Mouse (Mus musculus) ES-Bruce4 (cell line): Measurements from ENCODE around the gene Rpgrip1. TPM values are rescaled to one million over a fixed set of nuclear protein-coding genes. Genes with fewer than 3 reads are reported as not detected.

Source experiments
- H3K27ac ChIP-seq: 2 replicates; pipeline ENCODE4 v1.5.1; 2012; ENCODE audit warnings: low read length, inconsistent platforms; ENCODE audit not compliant: insufficient read depth
- H3K27me3 ChIP-seq: 2 replicates; pipeline ENCODE4 v1.6.1; 2012; ENCODE audit warnings: mild to moderate bottlenecking, low read length, inconsistent platforms; ENCODE audit not compliant: control insufficient read depth, poor library complexity, insufficient read depth, severe bottlenecking
- H3K36me3 ChIP-seq: 2 replicates; pipeline ENCODE4 v1.6.1; 2012; ENCODE audit warnings: inconsistent platforms, mild to moderate bottlenecking, low read length, moderate library complexity; ENCODE audit not compliant: control insufficient read depth, poor library complexity, insufficient read depth, severe bottlenecking
- H3K4me1 ChIP-seq: one replicate; pipeline ENCODE4 v1.8.1; 2011; ENCODE audit warnings: low read length; ENCODE audit not compliant: control insufficient read depth, insufficient read depth
- H3K4me3 ChIP-seq: 2 replicates; pipeline ENCODE4 v1.5.1; 2011; ENCODE audit warnings: low read depth, mild to moderate bottlenecking, low read length
- H3K9ac ChIP-seq: 2 replicates; pipeline ENCODE4 v1.6.1; 2012; ENCODE audit warnings: low read depth, mild to moderate bottlenecking, inconsistent platforms; ENCODE audit not compliant: poor library complexity, severe bottlenecking
- H3K9me3 ChIP-seq: replicated peaks from 2 replicates; pipeline ENCODE4 v1.6.1; 2012; ENCODE audit warnings: mild to moderate bottlenecking, low read length, inconsistent platforms; ENCODE audit not compliant: control insufficient read depth, poor library complexity, insufficient read depth, severe bottlenecking
- CTCF ChIP-seq: IDR thresholded peaks from one replicate; pipeline ENCODE4 v1.8.1; 2011; ENCODE audit warnings: low read depth, low read length
- EP300 ChIP-seq: IDR thresholded peaks from 2 replicates; pipeline ENCODE4 v1.6.1; 2011; ENCODE audit warnings: low read depth, low read length; ENCODE audit not compliant: insufficient read depth
- POLR2A ChIP-seq: IDR thresholded peaks from one replicate; pipeline ENCODE4 v1.8.1; 2011; ENCODE audit warnings: low read length; ENCODE audit not compliant: insufficient read depth
- polyA plus RNA-seq: library from polyadenylated mRNA; stranded (reverse); fragments of >200 nt; gene quantifications from 2 replicates; pipeline ENCODE4 v1.2.4, GENCODE M21; 2011; ENCODE audit warnings: low read depth; ENCODE audit not compliant: missing spikeins, insufficient read depth, insufficient read length

Rpgrip1 gene
- polyA plus RNA-seq, 1 experiment: 6.7 TPM

GRCm38 (mm10) chr14:52149888-52150287 lies 39.4 kb downstream of the Rpgrip1 start:
- H3K27me3 ChIP-seq: no peaks in the 10 kb centered on the region
- no peak for TF ChIP-seq EP300
- no peak for TF ChIP-seq POLR2A
- no peaks in the 10 kb centered on the region for H3K9me3 ChIP-seq
- no peaks in the 10 kb centered on the region for H3K36me3 ChIP-seq
- H3K9ac ChIP-seq: no peak overlapping the region
- H3K4me3 ChIP-seq: no peak overlapping the region
- no peaks in the 10 kb centered on the region for H3K4me1 ChIP-seq
- no peak overlapping the region for H3K27ac ChIP-seq

GRCm38 (mm10) chr14:52152179-52152578 lies 41.7 kb downstream of the Rpgrip1 start:
- Histone ChIP-seq H3K36me3 (no peaks in the 10 kb centered on the region), H3K27me3 (no peaks in the 10 kb centered on the region), H3K9me3 (no peaks in the 10 kb centered on the region), H3K4me3 (no peak overlapping the region), H3K4me1 (no peaks in the 10 kb centered on the region), H3K27ac (no peak overlapping the region), H3K9ac (no peak overlapping the region)
- TF ChIP-seq EP300 (no peak), CTCF (no peak), POLR2A (no peak)

- Histone ChIP-seq H3K4me3 (no peak overlapping the region), H3K9ac (no peak overlapping the region), H3K9me3 (no peaks in the 10 kb centered on the region), H3K27me3 (no peaks in the 10 kb centered on the region), H3K27ac (no peak overlapping the region), H3K36me3 (no peaks in the 10 kb centered on the region), H3K4me1 (no peaks in the 10 kb centered on the region)
- TF ChIP-seq CTCF: no peak
- no peak for TF ChIP-seq POLR2A
- TF ChIP-seq EP300: no peak
These were observed 42.1 kb downstream of the Rpgrip1 start for GRCm38 (mm10) chr14:52152613-52153012.

- H3K27me3 ChIP-seq: no peaks in the 10 kb centered on the region
These were observed 44.5 kb downstream of the Rpgrip1 start for GRCm38 (mm10) chr14:52155008-52155407.

GRCm38 (mm10) chr14:52160911-52161310 lies 50.4 kb downstream of the Rpgrip1 start:
- Histone ChIP-seq H3K4me3 (no peak overlapping the region), H3K4me1 (no peaks in the 10 kb centered on the region), H3K9me3 (no peaks in the 10 kb centered on the region), H3K27ac (no peak overlapping the region), H3K27me3 (no peaks in the 10 kb centered on the region), H3K36me3 (peaks cover 64% of the 10 kb centered on the region), H3K9ac (no peak overlapping the region)
- TF ChIP-seq EP300 (no peak), POLR2A (no peak), CTCF (no peak)

More at GRCm38 (mm10) chr14:52155008-52155407, 44.5 kb downstream of the Rpgrip1 start:
- Histone ChIP-seq H3K9me3 (no peaks in the 10 kb centered on the region), H3K4me1 (no peaks in the 10 kb centered on the region), H3K4me3 (no peak overlapping the region), H3K27ac (no peak overlapping the region), H3K9ac (no peak overlapping the region), H3K36me3 (peaks cover 11% of the 10 kb centered on the region)
- TF ChIP-seq EP300: no peak
- TF ChIP-seq CTCF: no peak
- TF ChIP-seq POLR2A: no peak

DNA sequence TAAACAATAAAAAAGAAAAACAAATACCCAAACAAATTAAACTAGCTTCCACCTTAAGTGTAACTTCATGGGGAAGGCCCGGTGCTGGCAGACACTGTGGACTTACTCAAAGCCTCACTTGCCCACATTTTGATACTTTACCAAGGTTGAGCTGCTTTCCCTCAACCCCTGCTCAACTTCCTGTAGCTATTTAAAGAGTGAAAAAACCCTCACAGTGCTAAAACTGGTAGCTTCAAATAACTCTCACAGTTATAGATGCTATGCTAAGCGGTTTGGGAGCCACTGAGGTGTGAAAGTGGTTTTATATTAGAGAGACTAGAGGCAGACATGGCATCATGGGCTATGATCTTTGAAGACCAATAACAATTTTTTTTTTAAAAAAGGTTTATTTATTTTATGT lies 56.1 kb downstream of the Rpgrip1 start:
- no peak overlapping the region for H3K4me3 ChIP-seq
- H3K9me3 ChIP-seq: no peaks in the 10 kb centered on the region
- TF ChIP-seq EP300: no peak
- TF ChIP-seq POLR2A: no peak
- TF ChIP-seq CTCF: no peak
- no peak overlapping the region for H3K27ac ChIP-seq
- H3K27me3 ChIP-seq: no peaks in the 10 kb centered on the region
- H3K36me3 ChIP-seq: peaks cover 77% of the 10 kb centered on the region
- H3K9ac ChIP-seq: no peak overlapping the region
- H3K4me1 ChIP-seq: no peaks in the 10 kb centered on the region
